ENCODE assay signal across 35 mouse cellular contexts in genomic region chr3:30713334-30713733, GRCm38 (mm10). TPM values are rescaled to one million over a fixed set of nuclear protein-coding genes. Genes with fewer than 3 reads are reported as not detected.
DNase-seq lines count a peak whose midpoint lies in the region; ATAC-seq and TF ChIP-seq lines count a peak whose summit lies in the region.
"Had no signal": no experiment of that assay in that cellular context is flagged by ENCODE, and none has a peak within 500 bp of the region (broad histone marks: within the 10 kb centered on the region; RNA-seq: fewer than 3 reads in every experiment).

No protein-coding gene starts in this region.

- H3K27me3 ChIP-seq in kidney, adult 2 months (replicated peaks; ENCODE audit: control insufficient read depth, insufficient read depth, low read length) = no peaks in the 10 kb centered on the region
- H3K27me3 ChIP-seq in kidney, embryonic 14.5 days (ENCODE audit: control insufficient read depth, insufficient read depth, low read length) = no peaks in the 10 kb centered on the region
- no peaks in the 10 kb centered on the region for H3K27me3 ChIP-seq in lung, postnatal 0 days (replicated peaks; ENCODE audit: insufficient read depth, low read length)
- no peaks in the 10 kb centered on the region for H3K27me3 ChIP-seq in hindbrain, embryonic 12.5 days
- H3K27me3 ChIP-seq: forebrain, embryonic 13.5 days; limb, embryonic 13.5 days; lung, embryonic 15.5 days; midbrain, embryonic 13.5 days had no signal

- H3K4me1 ChIP-seq in kidney, adult 2 months (ENCODE audit: control insufficient read depth, insufficient read depth, low read length) = peaks cover 11% of the 10 kb centered on the region
- no peaks in the 10 kb centered on the region for H3K4me1 ChIP-seq in kidney, embryonic 14.5 days (ENCODE audit: control insufficient read depth, insufficient read depth, low read length)
- H3K4me1 ChIP-seq in lung, postnatal 0 days (ENCODE audit: insufficient read depth, low read depth, low read length) = no peaks in the 10 kb centered on the region
- no peaks in the 10 kb centered on the region for H3K4me1 ChIP-seq in hindbrain, embryonic 12.5 days
- H3K4me1 ChIP-seq: forebrain, embryonic 13.5 days; heart, embryonic 13.5 days; limb, embryonic 13.5 days; lung, embryonic 15.5 days; megakaryocyte, embryonic 14.5 days; midbrain, embryonic 13.5 days had no signal

- H3K4me2 ChIP-seq in kidney, embryonic 14.5 days (replicated peaks; ENCODE audit: low read depth, low read length) = no peak overlapping the region
- no peak overlapping the region for H3K4me2 ChIP-seq in lung, postnatal 0 days (replicated peaks; ENCODE audit: low read depth, low read length)
- H3K4me2 ChIP-seq in hindbrain, embryonic 12.5 days (replicated peaks) = no peak overlapping the region
- H3K4me2 ChIP-seq: forebrain, embryonic 13.5 days; heart, embryonic 13.5 days; limb, embryonic 13.5 days; liver, embryonic 11.5 days; lung, embryonic 15.5 days; midbrain, embryonic 13.5 days had no signal

- H3K36me3 ChIP-seq in kidney, adult 2 months (ENCODE audit: control insufficient read depth, insufficient read depth, low read length) = no peaks in the 10 kb centered on the region
- no peaks in the 10 kb centered on the region for H3K36me3 ChIP-seq in kidney, embryonic 14.5 days (ENCODE audit: control insufficient read depth, insufficient read depth, low read length)
- no peaks in the 10 kb centered on the region for H3K36me3 ChIP-seq in lung, postnatal 0 days (ENCODE audit: insufficient read depth, low read length)
- no peaks in the 10 kb centered on the region for H3K36me3 ChIP-seq in hindbrain, embryonic 12.5 days
- H3K36me3 ChIP-seq: heart, embryonic 13.5 days; limb, embryonic 13.5 days; lung, embryonic 15.5 days; midbrain, embryonic 13.5 days had no signal

- DNase-seq in adrenal gland, adult 8-10 months = peak; percentile 14
- no peak for DNase-seq in adrenal gland, postnatal 25 days
- DNase-seq in kidney, adult 2 months = peak; percentile 66
- no peak for DNase-seq in lung, postnatal 0 days (ENCODE audit: low spot score)
- no peak for DNase-seq in lung, postnatal 36 days
- DNase-seq: cerebellum, adult 11 months; cerebellum, adult 9-10 months; cerebellum, postnatal 36 days; gastrocnemius, postnatal 10 days; heart, postnatal 14 days; lung, postnatal 4 days had no signal

- 32% methylated on average over 1 of the region's 1 CpGs for WGBS in kidney, adult 2 months
- WGBS in kidney, embryonic 14.5 days = 61% methylated on average over 1 of the region's 1 CpGs
- 82% methylated on average over 1 of the region's 1 CpGs for WGBS in lung, postnatal 0 days
- WGBS in hindbrain, embryonic 12.5 days = 95% methylated on average over 1 of the region's 1 CpGs

- TF ChIP-seq POLR2A in kidney, adult 2 months (IDR thresholded peaks at IDR 0.05; ENCODE audit: low read depth, low read length) = no peak

- no peak for TF ChIP-seq CTCF in kidney, adult 2 months (conservative IDR thresholded peaks at IDR 0.05; ENCODE audit: insufficient read depth, insufficient read length, low read depth, low read length)
- peak; percentile 25 for TF ChIP-seq CTCF in lung, postnatal 0 days (IDR thresholded peaks at IDR 0.05)

- no peak for TF ChIP-seq EP300 in lung, postnatal 0 days (IDR thresholded peaks at IDR 0.05)

- no peak overlapping the region for H3K27ac ChIP-seq in kidney, adult 2 months (ENCODE audit: insufficient read depth, low read depth, low read length)
- H3K27ac ChIP-seq in kidney, embryonic 14.5 days (ENCODE audit: low read depth, low read length) = no peak overlapping the region
- H3K27ac ChIP-seq in lung, postnatal 0 days (ENCODE audit: low read length) = no peak overlapping the region
- no peak overlapping the region for H3K27ac ChIP-seq in hindbrain, embryonic 12.5 days
- H3K27ac ChIP-seq: forebrain, embryonic 13.5 days; heart, embryonic 13.5 days; hindbrain, postnatal 0 days; layer of hippocampus, adult 2 months; limb, embryonic 13.5 days; lung, embryonic 15.5 days; midbrain, embryonic 13.5 days had no signal

- no peak overlapping the region for H3K4me3 ChIP-seq in kidney, adult 2 months (ENCODE audit: insufficient read depth, low read depth, low read length)
- H3K4me3 ChIP-seq in kidney, embryonic 14.5 days (ENCODE audit: low read length) = no peak overlapping the region
- H3K4me3 ChIP-seq in lung, postnatal 0 days (ENCODE audit: low read depth, low read length) = no peak overlapping the region
- no peak overlapping the region for H3K4me3 ChIP-seq in hindbrain, embryonic 12.5 days
- H3K4me3 ChIP-seq: forebrain, embryonic 13.5 days; heart, embryonic 13.5 days; layer of hippocampus, adult 2 months; limb, embryonic 13.5 days; lung, embryonic 15.5 days; megakaryocyte, embryonic 14.5 days; midbrain, embryonic 13.5 days had no signal

- no peaks in the 10 kb centered on the region for H3K9me3 ChIP-seq in kidney, embryonic 14.5 days (ENCODE audit: control insufficient read depth, low read length)
- H3K9me3 ChIP-seq in lung, postnatal 0 days (ENCODE audit: low read length) = no peaks in the 10 kb centered on the region
- H3K9me3 ChIP-seq in hindbrain, embryonic 12.5 days (replicated peaks) = no peaks in the 10 kb centered on the region
- H3K9me3 ChIP-seq: forebrain, embryonic 13.5 days; heart, embryonic 13.5 days; limb, embryonic 13.5 days; lung, embryonic 15.5 days; megakaryocyte, embryonic 14.5 days; midbrain, embryonic 13.5 days had no signal

- H3K9ac ChIP-seq in kidney, embryonic 14.5 days (ENCODE audit: low read depth, low read length) = no peak overlapping the region
- no peak overlapping the region for H3K9ac ChIP-seq in lung, postnatal 0 days (replicated peaks; ENCODE audit: low read depth)
- H3K9ac ChIP-seq in hindbrain, embryonic 12.5 days = no peak overlapping the region
- H3K9ac ChIP-seq: forebrain, embryonic 13.5 days; heart, embryonic 13.5 days; limb, embryonic 13.5 days; lung, embryonic 15.5 days; midbrain, embryonic 13.5 days had no signal

- no peak for ATAC-seq in kidney, embryonic 14.5 days (ENCODE audit: low FRiP score, low TSS enrichment)
- ATAC-seq in lung, postnatal 0 days = no peak
- ATAC-seq in hindbrain, embryonic 12.5 days (ENCODE audit: low FRiP score) = no peak
- ATAC-seq: CD4-positive, CD25-positive, alpha-beta regulatory T cell, adult 4 months; forebrain, embryonic 13.5 days; hindbrain, postnatal 0 days; intestine, embryonic 16.5 days; midbrain, embryonic 13.5 days had no signal

RNA-seq across cellular contexts. Expression of gene Lrrc31, which starts 13.7 kb away (rescaled TPM):
- total RNA-seq in adrenal gland, adult 8-10 months (2022) = under 1 TPM in 1 of 4 experiments, not detected in 3; 0.15 TPM
- total RNA-seq in adrenal gland, postnatal 25 days (2021) = not detected in 2 replicates
- polyA plus RNA-seq in kidney, adult 2 months (2012; rRNA removed) = 8.6 and 8.8 TPM in 2 replicates
- 0.24 TPM in 1 of 2 replicates, not detected in the other for polyA plus RNA-seq in kidney, embryonic 14.5 days (2014; fragmentation: Nextera tagmentation; extraction: Ambion mirVana)
- polyA plus RNA-seq in lung, postnatal 0 days (2015; fragmentation: Nextera tagmentation; extraction: Ambion mirVana) = 0.17 and 0.55 TPM in 2 replicates
- not detected in 2 replicates for polyA plus RNA-seq in hindbrain, embryonic 12.5 days (2016; fragmentation: Nextera tagmentation; extraction: Ambion mirVana)
- total RNA-seq: gastrocnemius, postnatal 10 days; hindbrain, postnatal 0 days; layer of hippocampus, adult 2 months; layer of hippocampus, postnatal 25 days; left cerebral cortex, adult 8-10 months; left cerebral cortex, postnatal 36 days; monocyte, adult 5-6 weeks had no signal
- polyA plus RNA-seq: embryonic facial prominence, embryonic 11.5 days; forebrain, embryonic 13.5 days; heart, embryonic 13.5 days; hindbrain, embryonic 11.5 days; hindbrain, postnatal 0 days; limb, embryonic 13.5 days; liver, embryonic 11.5 days; liver, embryonic 16.5 days; neural tube, embryonic 14.5 days had no signal

RNA-seq across cellular contexts. Expression of gene Samd7, which starts 32.8 kb away (rescaled TPM):
- not detected for total RNA-seq in adrenal gland, adult 8-10 months (2022)
- not detected in 2 replicates for total RNA-seq in adrenal gland, postnatal 25 days (2021)
- polyA plus RNA-seq in kidney, adult 2 months (2012; rRNA removed) = not detected in 2 replicates
- polyA plus RNA-seq in kidney, embryonic 14.5 days (2014; fragmentation: Nextera tagmentation; extraction: Ambion mirVana) = not detected in 2 replicates
- not detected in 2 replicates for polyA plus RNA-seq in lung, postnatal 0 days (2015; fragmentation: Nextera tagmentation; extraction: Ambion mirVana)
- polyA plus RNA-seq in hindbrain, embryonic 12.5 days (2016; fragmentation: Nextera tagmentation; extraction: Ambion mirVana) = not detected in 2 replicates
- total RNA-seq: heart, adult 8-10 months; heart, postnatal 14 days; layer of hippocampus, adult 2 months; layer of hippocampus, postnatal 25 days; left cerebral cortex, postnatal 36 days; monocyte, adult 5-6 weeks had no signal
- polyA plus RNA-seq: CD4-positive, CD25-positive, alpha-beta regulatory T cell, adult 4 months; embryonic facial prominence, embryonic 11.5 days; forebrain, embryonic 13.5 days; gonadal fat pad, adult 2 months; heart, embryonic 13.5 days; hindbrain, embryonic 11.5 days; hindbrain, postnatal 0 days; intestine, embryonic 16.5 days; limb, embryonic 13.5 days; liver, embryonic 11.5 days; lung, embryonic 15.5 days; midbrain, embryonic 13.5 days; neural tube, embryonic 14.5 days; stomach, embryonic 14.5 days had no signal

Comparison
In these comparisons a context has a peak if more than half of its experiments do, and no peak if none do; other contexts are left out.
1. DNase-seq: peak in adrenal gland, adult 8-10 months (single experiment) and kidney, adult 2 months (single experiment); none in adrenal gland, postnatal 25 days (single experiment), lung, postnatal 0 days (single experiment) and lung, postnatal 36 days (single experiment).